Mouse (Mus musculus): ENCODE data around the gene Myd88. TPM values are rescaled to one million over a fixed set of nuclear protein-coding genes. Genes with fewer than 3 reads are reported as not detected.

The Myd88 gene
- polyA plus RNA-seq, 2 experiments, result 5.8 to 15.0 TPM

DNA sequence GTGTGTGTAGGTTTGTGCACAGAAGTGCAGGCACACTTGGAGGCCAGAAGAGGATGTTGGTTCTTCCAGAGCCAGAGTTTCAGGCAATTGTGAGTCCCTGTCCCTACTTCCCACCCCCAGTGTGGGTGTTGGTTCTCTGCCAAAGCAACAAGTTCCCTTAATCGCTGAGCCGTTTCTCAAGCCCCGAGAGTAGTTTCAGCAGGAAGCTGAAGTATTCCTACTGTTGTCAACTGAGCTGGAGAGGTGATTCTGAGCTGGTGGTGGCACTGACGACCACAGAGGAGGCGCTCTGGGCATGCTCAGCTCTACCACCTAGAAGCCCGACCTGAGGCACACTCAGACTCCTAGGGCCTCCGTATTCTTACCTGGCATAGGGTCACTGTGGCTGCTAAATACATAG is 24.1 kb upstream of the Myd88 start, which contains the start of gene Slc22a14:
Gene Slc22a14 (minus strand): TSS at position 270 of the 400 bp plus-strand sequence.
- H3K9ac ChIP-seq (replicated peaks), result no peak within 1 kb of the TSS
- H3K27me3 ChIP-seq (ENCODE audit: control insufficient read depth, insufficient read depth, low read length), result no peaks in the 10 kb centered on the region
- WGBS (ENCODE audit: insufficient replicate concordance), result 47% methylated on average over 7 of the region's 7 CpGs
- H3K4me3 ChIP-seq (ENCODE audit: insufficient read depth in 1 of 2, low read depth in 2 of 2, low read length in 2 of 2), result no peak within 1 kb of the TSS
- ATAC-seq (ENCODE audit: insufficient read depth), result no peak
- H3K4me1 ChIP-seq (replicated peaks; ENCODE audit: control insufficient read depth in 2 of 2, insufficient read depth in 2 of 2, low read length in 1 of 2), result no peaks in the 10 kb centered on the region
- no peak for TF ChIP-seq CTCF (IDR thresholded peaks at IDR 0.05; ENCODE audit: low read depth)
- TF ChIP-seq EP300 (IDR thresholded peaks at IDR 0.05; ENCODE audit: low read depth), result no peak
- H3K36me3 ChIP-seq (replicated peaks; ENCODE audit: control insufficient read depth, insufficient read depth, low read depth), result no peaks in the 10 kb centered on the region
- H3K27ac ChIP-seq, result no peak within 1 kb of the TSS
- H3K9me3 ChIP-seq (ENCODE audit: control insufficient read depth, low read length), result no peaks in the 10 kb centered on the region
- DNase-seq (ENCODE audit: low read depth in 3 of 3, low spot score in 3 of 3), result no peak
- no peak within 1 kb of the TSS for H3K4me2 ChIP-seq (ENCODE audit: low read depth)

DNA sequence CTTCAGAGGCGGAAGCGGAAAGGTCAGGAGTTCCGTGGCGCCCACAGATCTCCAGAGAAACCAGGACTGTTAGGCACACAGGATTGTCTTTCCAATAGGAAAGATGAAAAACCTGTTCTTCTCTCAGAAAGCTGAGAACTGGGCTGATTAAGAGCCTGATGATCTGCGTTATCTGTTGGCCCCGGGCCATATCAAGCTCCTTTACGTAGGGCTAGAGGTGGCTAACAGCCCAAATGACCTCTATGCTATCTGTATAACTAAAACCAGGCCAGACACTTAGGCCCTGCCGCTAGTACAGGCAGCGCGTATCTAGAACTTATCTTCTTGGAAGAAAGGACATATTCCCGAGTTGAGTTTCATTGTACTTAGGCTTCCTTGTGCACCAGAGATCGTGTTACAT is 22.0 kb upstream of the Myd88 start:
- WGBS (ENCODE audit: insufficient replicate concordance), result 77% methylated on average over 12 of the region's 12 CpGs
- Histone ChIP-seq H3K4me3 (ENCODE audit: insufficient read depth in 1 of 2, low read depth in 2 of 2, low read length in 2 of 2) (no peak overlapping the region), H3K27ac (no peak overlapping the region), H3K9me3 (ENCODE audit: control insufficient read depth, low read length) (no peaks in the 10 kb centered on the region), H3K9ac (replicated peaks) (no peak overlapping the region), H3K4me1 (replicated peaks; ENCODE audit: control insufficient read depth in 2 of 2, insufficient read depth in 2 of 2, low read length in 1 of 2) (0 out of 4 replicates have a peak, but pooled peaks cover 0 to 2% of the 10 kb centered on the region in 2 experiments), H3K27me3 (ENCODE audit: control insufficient read depth, insufficient read depth, low read length) (no peaks in the 10 kb centered on the region), H3K4me2 (ENCODE audit: low read depth) (no peak overlapping the region), H3K36me3 (replicated peaks; ENCODE audit: control insufficient read depth, insufficient read depth, low read depth) (no peaks in the 10 kb centered on the region)
- no peak for TF ChIP-seq EP300 (IDR thresholded peaks at IDR 0.05; ENCODE audit: low read depth)
- ATAC-seq (ENCODE audit: insufficient read depth), result no peak
- DNase-seq (ENCODE audit: low read depth in 3 of 3, low spot score in 3 of 3), result no peak

DNA sequence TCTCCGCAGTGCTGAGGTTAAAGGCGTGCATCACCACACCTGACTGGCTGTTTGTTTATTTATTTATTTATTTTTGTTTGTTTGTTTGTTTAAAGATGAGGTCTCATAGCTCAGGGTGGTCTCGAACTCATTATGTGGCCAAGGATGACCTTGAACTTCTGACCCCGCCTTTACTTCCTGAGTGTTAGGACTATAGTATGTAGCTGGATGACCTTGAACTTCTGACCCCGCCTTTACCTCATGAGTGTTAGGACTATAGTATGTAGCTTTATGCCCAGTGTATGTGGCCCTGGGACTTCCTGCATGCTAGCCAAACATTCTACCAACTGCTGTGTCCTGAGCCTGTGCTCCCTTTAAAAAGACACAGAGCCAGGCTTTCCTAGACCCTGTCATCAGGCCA is 20.2 kb upstream of the Myd88 start:
- Histone ChIP-seq H3K36me3 (replicated peaks; ENCODE audit: control insufficient read depth, insufficient read depth, low read depth) (no peaks in the 10 kb centered on the region), H3K9ac (replicated peaks) (no peak overlapping the region), H3K27ac (no peak overlapping the region), H3K4me1 (replicated peaks; ENCODE audit: control insufficient read depth in 2 of 2, insufficient read depth in 2 of 2, low read length in 1 of 2) (0 out of 4 replicates have a peak, but pooled peaks cover 0 to 6% of the 10 kb centered on the region in 2 experiments), H3K4me2 (ENCODE audit: low read depth) (no peak overlapping the region), H3K9me3 (ENCODE audit: control insufficient read depth, low read length) (no peaks in the 10 kb centered on the region), H3K27me3 (ENCODE audit: control insufficient read depth, insufficient read depth, low read length) (no peaks in the 10 kb centered on the region), H3K4me3 (ENCODE audit: insufficient read depth in 1 of 2, low read depth in 2 of 2, low read length in 2 of 2) (no peak overlapping the region)
- no peak for DNase-seq (ENCODE audit: low read depth in 3 of 3, low spot score in 3 of 3)
- no peak for ATAC-seq (ENCODE audit: insufficient read depth)
- 70% methylated on average over 5 of the region's 5 CpGs for WGBS (ENCODE audit: insufficient replicate concordance)
- TF ChIP-seq CTCF (IDR thresholded peaks at IDR 0.05; ENCODE audit: low read depth) (no peak), EP300 (IDR thresholded peaks at IDR 0.05; ENCODE audit: low read depth) (no peak)

DNA sequence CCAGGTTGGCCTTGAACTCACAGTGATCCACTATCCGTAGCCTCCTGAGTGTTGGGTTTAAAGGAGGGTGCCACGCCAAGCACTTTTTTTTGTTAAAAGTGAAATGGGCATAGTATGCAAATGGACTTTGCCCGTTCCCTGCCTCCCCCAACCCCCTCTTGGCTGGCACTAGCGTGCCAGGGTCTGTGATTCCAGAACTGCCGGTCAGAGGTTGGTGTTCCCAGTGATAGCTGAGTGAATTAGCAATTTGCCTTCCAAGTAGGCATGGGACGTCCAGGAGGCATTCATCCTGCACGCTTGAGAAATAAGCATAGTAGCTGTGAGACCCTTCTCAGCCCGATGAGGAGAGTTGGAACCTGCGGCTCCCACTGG is 16.8 kb upstream of the Myd88 start:
- no peak for DNase-seq (ENCODE audit: low read depth in 3 of 3, low spot score in 3 of 3)
- Histone ChIP-seq H3K4me1 (replicated peaks; ENCODE audit: control insufficient read depth in 2 of 2, insufficient read depth in 2 of 2, low read length in 1 of 2) (0 out of 4 replicates have a peak, but pooled peaks cover 0 to 6% of the 10 kb centered on the region in 2 experiments), H3K9me3 (ENCODE audit: control insufficient read depth, low read length) (no peaks in the 10 kb centered on the region), H3K9ac (replicated peaks) (peak overlapping the region; percentile 37), H3K36me3 (replicated peaks; ENCODE audit: control insufficient read depth, insufficient read depth, low read depth) (no peaks in the 10 kb centered on the region), H3K27ac (no peak overlapping the region), H3K4me2 (ENCODE audit: low read depth) (peak overlapping the region; percentile 84), H3K4me3 (ENCODE audit: insufficient read depth in 1 of 2, low read depth in 2 of 2, low read length in 2 of 2) (peak overlapping the region; percentile 65 to 67), H3K27me3 (ENCODE audit: control insufficient read depth, insufficient read depth, low read length) (no peaks in the 10 kb centered on the region)
- ATAC-seq (ENCODE audit: insufficient read depth), result no peak
- 41% methylated on average over 9 of the region's 9 CpGs for WGBS (ENCODE audit: insufficient replicate concordance)
- TF ChIP-seq EP300 (IDR thresholded peaks at IDR 0.05; ENCODE audit: low read depth) (no peak), CTCF (IDR thresholded peaks at IDR 0.05; ENCODE audit: low read depth) (no peak)

DNA sequence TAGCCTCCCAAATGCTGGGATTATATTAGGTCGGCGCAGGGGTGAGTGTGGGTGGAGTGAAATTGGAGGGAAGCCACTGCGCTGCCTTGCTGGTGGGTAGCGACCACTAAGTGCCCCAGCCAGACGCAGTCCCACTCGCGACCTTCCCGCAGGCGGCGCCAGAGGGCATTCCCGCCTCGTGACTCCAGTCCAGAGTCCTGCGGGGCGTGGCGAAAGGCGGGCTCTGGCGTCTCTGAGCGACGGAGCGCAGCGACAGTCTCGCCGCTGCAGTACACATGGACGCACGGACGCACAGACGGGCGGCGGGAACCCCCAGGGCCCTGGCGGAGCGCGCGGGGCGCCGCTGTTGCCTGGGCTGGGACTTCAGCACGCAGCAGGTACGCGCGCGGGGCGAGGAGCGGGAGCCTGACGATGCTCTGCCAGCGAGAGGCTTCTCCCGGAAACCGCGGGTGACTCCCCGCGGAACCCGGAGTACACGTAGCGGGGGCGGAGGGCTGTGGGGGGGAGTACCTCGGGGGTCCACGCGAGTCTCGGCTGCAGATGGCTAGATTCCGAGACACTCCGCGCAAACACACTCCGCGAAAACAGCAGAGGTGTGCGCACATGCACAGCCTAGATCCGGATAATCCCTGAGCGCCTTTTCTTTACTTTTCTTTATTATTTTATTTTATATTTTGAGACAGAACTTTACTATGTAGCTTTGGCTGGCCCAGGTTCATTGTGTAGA is 16.3 kb upstream of the Myd88 start, which contains the start of gene Xylb:
Gene Xylb (plus strand): TSS at position 51 of the 727 bp plus-strand sequence.
- peak within 1 kb of the TSS; percentile 65 to 67 for H3K4me3 ChIP-seq (ENCODE audit: insufficient read depth in 1 of 2, low read depth in 2 of 2, low read length in 2 of 2)
- peak; percentile 67 to 75 (median 73) for DNase-seq (ENCODE audit: low read depth in 3 of 3, low spot score in 3 of 3)
- ATAC-seq (ENCODE audit: insufficient read depth), result peak; percentile 86
- no peak within 1 kb of the TSS for H3K27ac ChIP-seq
- WGBS (ENCODE audit: insufficient replicate concordance), result 2% methylated on average over 65 of the region's 65 CpGs
- 0 out of 4 replicates have a peak, but pooled peaks cover 0 to 6% of the 10 kb centered on the region in 2 experiments for H3K4me1 ChIP-seq (replicated peaks; ENCODE audit: control insufficient read depth in 2 of 2, insufficient read depth in 2 of 2, low read length in 1 of 2)
- H3K9ac ChIP-seq (replicated peaks), result peak within 1 kb of the TSS; percentile 37
- no peaks in the 10 kb centered on the region for H3K9me3 ChIP-seq (ENCODE audit: control insufficient read depth, low read length)
- H3K4me2 ChIP-seq (ENCODE audit: low read depth), result peak within 1 kb of the TSS; percentile 84
- H3K36me3 ChIP-seq (replicated peaks; ENCODE audit: control insufficient read depth, insufficient read depth, low read depth), result no peaks in the 10 kb centered on the region
- TF ChIP-seq EP300 (IDR thresholded peaks at IDR 0.05; ENCODE audit: low read depth) (no peak), CTCF (IDR thresholded peaks at IDR 0.05; ENCODE audit: low read depth) (peak; percentile 91)
- no peaks in the 10 kb centered on the region for H3K27me3 ChIP-seq (ENCODE audit: control insufficient read depth, insufficient read depth, low read length)

Data from liver, embryonic 14.5 days (tissue).